Mouse (Mus musculus) G1E (cell line): ENCODE measurements around the gene 1700034J05Rik.

Experiments used
- CTCF ChIP-seq: IDR thresholded peaks from 2 replicates; pipeline ENCODE4 v1.5.1; 2012; ENCODE audit warnings: low read depth, low read length, inconsistent platforms, mixed read lengths
- GATA1 ChIP-seq: IDR thresholded peaks from 2 replicates; pipeline ENCODE4 v1.6.1; 2012; ENCODE audit warnings: borderline replicate concordance, low read length, inconsistent platforms, mixed read lengths
- GATA2 ChIP-seq: IDR thresholded peaks from 2 replicates; pipeline ENCODE4 v1.6.1; 2012; ENCODE audit warnings: low read depth, low read length, inconsistent platforms, borderline replicate concordance
- TAL1 ChIP-seq: conservative IDR thresholded peaks from 2 replicates; pipeline ENCODE4 v1.6.1; 2012; ENCODE audit warnings: low read depth, low read length, inconsistent platforms, mixed read lengths

DNA sequence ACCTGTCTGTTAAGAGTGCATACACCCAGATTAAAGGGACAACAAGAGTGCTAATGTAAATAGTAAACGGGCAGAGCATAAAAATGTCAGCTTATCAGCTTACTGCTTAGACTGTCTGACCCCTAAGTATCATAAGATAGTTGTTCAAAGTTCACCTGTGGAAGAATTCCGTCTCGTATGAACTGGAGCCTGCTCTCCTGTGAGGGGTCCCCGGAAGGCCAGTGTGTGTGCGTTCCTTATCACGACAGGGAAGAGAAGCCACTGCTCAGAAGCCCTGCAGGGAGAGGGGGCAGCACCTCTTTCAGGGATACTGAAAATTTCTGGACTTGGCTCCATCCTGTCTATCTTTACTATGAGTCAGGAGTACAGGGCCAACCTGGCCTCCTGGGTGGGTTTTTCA lies 42.8 kb upstream of the 1700034J05Rik start:
- no peak for TF ChIP-seq GATA1
- no peak for TF ChIP-seq CTCF
- TF ChIP-seq GATA2, result no peak
- no peak for TF ChIP-seq TAL1
